ENCODE assay signal across 17 mouse cellular contexts in the genomic region with DNA sequence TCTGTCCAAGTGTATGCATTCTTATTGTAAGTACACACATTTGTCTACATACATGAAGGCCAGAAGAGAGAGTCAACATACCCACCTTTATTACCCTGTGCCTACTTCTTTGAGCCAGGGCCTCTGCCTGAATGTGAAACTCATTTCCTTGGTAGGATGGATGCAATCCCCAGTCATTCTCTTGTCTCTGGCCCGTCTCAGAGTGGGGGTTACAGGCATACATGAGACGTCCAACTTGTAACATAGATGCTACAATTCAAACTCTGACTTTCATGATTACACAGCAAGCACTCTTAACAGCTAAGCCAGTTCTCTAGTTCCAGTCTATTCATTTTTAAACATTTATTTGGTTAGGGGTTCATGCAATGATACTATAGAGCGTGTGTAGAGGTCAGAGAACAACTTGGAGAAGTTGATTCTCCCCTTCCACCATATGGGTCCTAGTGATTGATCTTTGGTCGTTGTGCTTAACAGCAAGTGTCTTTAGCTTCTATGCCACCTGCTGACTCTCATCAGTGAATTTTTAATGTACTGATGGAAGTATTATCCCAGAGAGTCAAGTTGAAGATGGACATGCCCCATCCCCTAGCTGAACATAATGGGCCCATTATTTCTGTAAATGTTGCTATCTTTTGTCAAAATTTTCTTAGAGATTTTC.
DNase-seq lines count a peak whose midpoint lies in the region; ATAC-seq and TF ChIP-seq lines count a peak whose summit lies in the region.
"Had no signal": no experiment of that assay in that cellular context is flagged by ENCODE, and none has a peak within 500 bp of the region (broad histone marks: within the 10 kb centered on the region; RNA-seq: fewer than 3 reads in every experiment).

No protein-coding gene starts in this region.

- no peak overlapping the region for H3K9ac ChIP-seq in forebrain, embryonic 12.5 days
- no peak overlapping the region for H3K9ac ChIP-seq in forebrain, postnatal 0 days
- H3K9ac ChIP-seq in hindbrain, embryonic 14.5 days, result no peak overlapping the region
- H3K9ac ChIP-seq in hindbrain, embryonic 16.5 days (ENCODE audit: low read depth, low read length), result no peak overlapping the region
- no peak overlapping the region for H3K9ac ChIP-seq in midbrain, embryonic 12.5 days (replicated peaks)
- no peak overlapping the region for H3K9ac ChIP-seq in midbrain, embryonic 15.5 days
- no peak overlapping the region for H3K9ac ChIP-seq in stomach, postnatal 0 days (ENCODE audit: low read length)
- H3K9ac ChIP-seq: heart, embryonic 13.5 days; limb, embryonic 13.5 days; neural tube, embryonic 12.5 days had no signal

- DNase-seq in forebrain, postnatal 0 days, result no peak
- DNase-seq in hindbrain, embryonic 14.5 days (ENCODE audit: low spot score), result peak; percentile 23
- DNase-seq in stomach, postnatal 0 days (ENCODE audit: low spot score), result no peak
- DNase-seq in kidney, postnatal 4 days, result no peak
- DNase-seq: adrenal gland, adult 2 months; cerebellum, adult 11-12 months; gastrocnemius, adult 2 months; kidney, adult 9 months; lung, postnatal 10 days had no signal

- no peaks in the 10 kb centered on the region for H3K27me3 ChIP-seq in forebrain, embryonic 12.5 days
- no peaks in the 10 kb centered on the region for H3K27me3 ChIP-seq in forebrain, postnatal 0 days (ENCODE audit: insufficient read depth, low read length)
- H3K27me3 ChIP-seq in hindbrain, embryonic 14.5 days (ENCODE audit: control insufficient read depth, insufficient read depth, low read length), result no peaks in the 10 kb centered on the region
- no peaks in the 10 kb centered on the region for H3K27me3 ChIP-seq in hindbrain, embryonic 16.5 days (replicated peaks; ENCODE audit: control insufficient read depth, insufficient read depth, low read length)
- no peaks in the 10 kb centered on the region for H3K27me3 ChIP-seq in midbrain, embryonic 12.5 days
- H3K27me3 ChIP-seq in midbrain, embryonic 15.5 days (replicated peaks), result no peaks in the 10 kb centered on the region
- H3K27me3 ChIP-seq in stomach, postnatal 0 days (ENCODE audit: control insufficient read depth, insufficient read depth, low read length), result no peaks in the 10 kb centered on the region
- H3K27me3 ChIP-seq: heart, embryonic 13.5 days; limb, embryonic 13.5 days; megakaryocyte, embryonic 14.5 days; neural tube, embryonic 12.5 days had no signal

- no peaks in the 10 kb centered on the region for H3K4me1 ChIP-seq in forebrain, embryonic 12.5 days
- no peaks in the 10 kb centered on the region for H3K4me1 ChIP-seq in forebrain, postnatal 0 days (ENCODE audit: insufficient read depth)
- no peaks in the 10 kb centered on the region for H3K4me1 ChIP-seq in hindbrain, embryonic 14.5 days (replicated peaks; ENCODE audit: control insufficient read depth, insufficient read depth, low read length)
- H3K4me1 ChIP-seq in hindbrain, embryonic 16.5 days (ENCODE audit: control insufficient read depth, insufficient read depth, low read depth, low read length), result no peaks in the 10 kb centered on the region
- no peaks in the 10 kb centered on the region for H3K4me1 ChIP-seq in midbrain, embryonic 12.5 days
- no peaks in the 10 kb centered on the region for H3K4me1 ChIP-seq in midbrain, embryonic 15.5 days
- H3K4me1 ChIP-seq in stomach, postnatal 0 days (replicated peaks; ENCODE audit: control insufficient read depth, insufficient read depth), result no peaks in the 10 kb centered on the region
- H3K4me1 ChIP-seq: heart, embryonic 13.5 days; limb, embryonic 13.5 days; megakaryocyte, embryonic 14.5 days; neural tube, embryonic 12.5 days had no signal

- no peak for TF ChIP-seq CTCF in forebrain, postnatal 0 days (IDR thresholded peaks at IDR 0.05; ENCODE audit: low read depth)
- no peak for TF ChIP-seq CTCF in stomach, postnatal 0 days (IDR thresholded peaks at IDR 0.05; ENCODE audit: low read depth)

- WGBS in forebrain, embryonic 12.5 days, result 63% methylated on average over 4 of the region's 4 CpGs
- WGBS in forebrain, postnatal 0 days, result 62% methylated on average over 4 of the region's 4 CpGs
- 65% methylated on average over 4 of the region's 4 CpGs for WGBS in hindbrain, embryonic 14.5 days
- WGBS in hindbrain, embryonic 16.5 days, result 61% methylated on average over 4 of the region's 4 CpGs
- WGBS in midbrain, embryonic 12.5 days, result 65% methylated on average over 4 of the region's 4 CpGs
- WGBS in midbrain, embryonic 15.5 days, result 59% methylated on average over 4 of the region's 4 CpGs
- 59% methylated on average over 4 of the region's 4 CpGs for WGBS in stomach, postnatal 0 days

- H3K36me3 ChIP-seq in forebrain, embryonic 12.5 days (replicated peaks), result no peaks in the 10 kb centered on the region
- no peaks in the 10 kb centered on the region for H3K36me3 ChIP-seq in forebrain, postnatal 0 days (ENCODE audit: insufficient read depth)
- no peaks in the 10 kb centered on the region for H3K36me3 ChIP-seq in hindbrain, embryonic 14.5 days (replicated peaks; ENCODE audit: control insufficient read depth, insufficient read depth)
- no peaks in the 10 kb centered on the region for H3K36me3 ChIP-seq in hindbrain, embryonic 16.5 days (ENCODE audit: control insufficient read depth, insufficient read depth, low read length)
- H3K36me3 ChIP-seq in midbrain, embryonic 12.5 days, result no peaks in the 10 kb centered on the region
- no peaks in the 10 kb centered on the region for H3K36me3 ChIP-seq in midbrain, embryonic 15.5 days (replicated peaks)
- H3K36me3 ChIP-seq in stomach, postnatal 0 days (ENCODE audit: control insufficient read depth, insufficient read depth, low read length), result no peaks in the 10 kb centered on the region
- H3K36me3 ChIP-seq: heart, embryonic 13.5 days; limb, embryonic 13.5 days; neural tube, embryonic 12.5 days had no signal

- ATAC-seq in forebrain, embryonic 12.5 days (ENCODE audit: low FRiP score), result 0 out of 2 replicates have a peak, but pooled peaks have one; percentile 5
- ATAC-seq in forebrain, postnatal 0 days, result no peak
- ATAC-seq in hindbrain, embryonic 14.5 days (ENCODE audit: low FRiP score), result no peak
- no peak for ATAC-seq in hindbrain, embryonic 16.5 days
- peak; percentile 3; the same call in 1 of the 2 replicates for ATAC-seq in midbrain, embryonic 12.5 days (ENCODE audit: low FRiP score, low read depth)
- no peak for ATAC-seq in midbrain, embryonic 15.5 days (replicated peaks)
- peak; percentile 5; the same call in 1 of the 2 replicates for ATAC-seq in stomach, postnatal 0 days (ENCODE audit: low FRiP score, low TSS enrichment)

- no peak overlapping the region for H3K27ac ChIP-seq in forebrain, embryonic 12.5 days
- no peak overlapping the region for H3K27ac ChIP-seq in forebrain, postnatal 0 days (ENCODE audit: low read depth, low read length)
- H3K27ac ChIP-seq in hindbrain, embryonic 14.5 days, result no peak overlapping the region
- no peak overlapping the region for H3K27ac ChIP-seq in hindbrain, embryonic 16.5 days (ENCODE audit: low read depth, low read length)
- H3K27ac ChIP-seq in midbrain, embryonic 12.5 days (replicated peaks), result no peak overlapping the region
- no peak overlapping the region for H3K27ac ChIP-seq in midbrain, embryonic 15.5 days
- H3K27ac ChIP-seq in stomach, postnatal 0 days (replicated peaks), result no peak overlapping the region
- H3K27ac ChIP-seq: gastrocnemius, adult 2 months; heart, embryonic 13.5 days; limb, embryonic 13.5 days; neural tube, embryonic 12.5 days had no signal

- no peak overlapping the region for H3K4me3 ChIP-seq in forebrain, embryonic 12.5 days (replicated peaks)
- no peak overlapping the region for H3K4me3 ChIP-seq in forebrain, postnatal 0 days (ENCODE audit: low read depth, low read length)
- no peak overlapping the region for H3K4me3 ChIP-seq in hindbrain, embryonic 14.5 days (replicated peaks; ENCODE audit: low read length)
- no peak overlapping the region for H3K4me3 ChIP-seq in hindbrain, embryonic 16.5 days (ENCODE audit: low read length)
- no peak overlapping the region for H3K4me3 ChIP-seq in midbrain, embryonic 12.5 days
- no peak overlapping the region for H3K4me3 ChIP-seq in midbrain, embryonic 15.5 days
- H3K4me3 ChIP-seq in stomach, postnatal 0 days (ENCODE audit: low read depth, low read length), result no peak overlapping the region
- H3K4me3 ChIP-seq: gastrocnemius, adult 2 months; heart, embryonic 13.5 days; limb, embryonic 13.5 days; megakaryocyte, embryonic 14.5 days; neural tube, embryonic 12.5 days had no signal

- TF ChIP-seq EP300 in stomach, postnatal 0 days (optimal IDR thresholded peaks at IDR 0.05), result no peak

- H3K4me2 ChIP-seq in forebrain, embryonic 12.5 days, result no peak overlapping the region
- no peak overlapping the region for H3K4me2 ChIP-seq in forebrain, postnatal 0 days (ENCODE audit: low read depth)
- H3K4me2 ChIP-seq in hindbrain, embryonic 14.5 days (replicated peaks), result no peak overlapping the region
- no peak overlapping the region for H3K4me2 ChIP-seq in hindbrain, embryonic 16.5 days (ENCODE audit: low read length)
- no peak overlapping the region for H3K4me2 ChIP-seq in midbrain, embryonic 12.5 days (replicated peaks)
- no peak overlapping the region for H3K4me2 ChIP-seq in midbrain, embryonic 15.5 days
- no peak overlapping the region for H3K4me2 ChIP-seq in stomach, postnatal 0 days (replicated peaks; ENCODE audit: low read depth)
- H3K4me2 ChIP-seq: heart, embryonic 13.5 days; limb, embryonic 13.5 days; neural tube, embryonic 12.5 days had no signal

- H3K9me3 ChIP-seq in forebrain, embryonic 12.5 days, result peaks cover 60% of the 10 kb centered on the region
- H3K9me3 ChIP-seq in forebrain, postnatal 0 days (ENCODE audit: low read length), result peaks cover 63% of the 10 kb centered on the region
- peaks cover 77% of the 10 kb centered on the region for H3K9me3 ChIP-seq in hindbrain, embryonic 14.5 days (ENCODE audit: control insufficient read depth, low read length)
- H3K9me3 ChIP-seq in hindbrain, embryonic 16.5 days (ENCODE audit: control insufficient read depth, low read length), result peaks cover 39% of the 10 kb centered on the region
- peaks cover 59% of the 10 kb centered on the region for H3K9me3 ChIP-seq in midbrain, embryonic 12.5 days
- peaks cover 42% of the 10 kb centered on the region for H3K9me3 ChIP-seq in midbrain, embryonic 15.5 days
- H3K9me3 ChIP-seq in stomach, postnatal 0 days (ENCODE audit: control insufficient read depth, low read length), result peaks cover 22% of the 10 kb centered on the region

Comparison
In these comparisons a context has a peak if more than half of its experiments do, and no peak if none do; other contexts are left out.
1. ATAC-seq: peak in forebrain, embryonic 12.5 days (single experiment), midbrain, embryonic 12.5 days (single experiment) and stomach, postnatal 0 days (single experiment); none in forebrain, postnatal 0 days (single experiment), hindbrain, embryonic 14.5 days (single experiment), hindbrain, embryonic 16.5 days (single experiment) and midbrain, embryonic 15.5 days (single experiment).